Mouse (Mus musculus) adrenal gland, adult 2 months (tissue): ENCODE measurements around the gene H2-K1. TPM values are rescaled to one million over a fixed set of nuclear protein-coding genes. Genes with fewer than 3 reads are reported as not detected.

Experiments used
- DNase-seq: peaks from one replicate; pipeline ENCODE4 v3.0.0; 2021
- microRNA-seq, 2 experiments: library from miRNA; unstranded; fragments of <30 nt; microRNA quantifications; one replicate each; pipeline ENCODE4 v1.2.0; 2021
- polyA plus RNA-seq: library from polyadenylated mRNA; depleted of rRNA; stranded (reverse); fragments of >200 nt; gene quantifications from 2 replicates; pipeline ENCODE4 v1.2.3, GENCODE M21; 2012; rRNA removed
- total RNA-seq, 2 experiments: library from RNA; stranded (reverse); gene quantifications; 2 replicates each; pipeline ENCODE4 v1.2.3; 2021

H2-K1 gene
- total and polyA plus RNA-seq, 3 experiments = 577 to 2,844 (median 669) TPM

- no peak for DNase-seq
Measured at GRCm38 (mm10) chr17:33954646-33955554, 45.2 kb downstream of the H2-K1 start.

- DNase-seq = peak; percentile 4
Measured at GRCm38 (mm10) chr17:33953961-33954565, 46.1 kb downstream of the H2-K1 start.

GRCm38 (mm10) chr17:33953310-33953709 lies 46.8 kb downstream of the H2-K1 start:
- DNase-seq = peak; percentile 1

- no peak for DNase-seq
Measured at GRCm38 (mm10) chr17:33952879-33953278, 47.3 kb downstream of the H2-K1 start.

GRCm38 (mm10) chr17:33952015-33952414 lies 48.1 kb downstream of the H2-K1 start:
- DNase-seq = peak; percentile 12

- peak; percentile 88 for DNase-seq
Measured at GRCm38 (mm10) chr17:33951021-33951946, 48.9 kb downstream of the H2-K1 start, which contains the start of gene B3galt4. TSS of gene B3galt4 (minus strand) at chr17:33951488.

GRCm38 (mm10) chr17:33950131-33950625 lies 50.0 kb downstream of the H2-K1 start:
- no peak for DNase-seq

- peak; percentile 72 for DNase-seq
Measured at GRCm38 (mm10) chr17:33948905-33949537, 51.1 kb downstream of the H2-K1 start.

- DNase-seq = no peak
Measured at GRCm38 (mm10) chr17:33948090-33948904, 51.9 kb downstream of the H2-K1 start.

- DNase-seq = no peak
Measured at GRCm38 (mm10) chr17:33947430-33948089, 52.6 kb downstream of the H2-K1 start.

Small RNA genes lying within 50 kb of the gene (microRNA-seq; reads per million reads assigned to microRNA genes)
- gene Mir219a-1 (0.44 to 1.2 reads per million in 2 experiments), gene Mir219c (0 reads per million in 2 experiments)

Other genes starting within 250 kb of the H2-K1 start
Only the 30 nearest of the 33 such genes appear.
- gene Kank3, start 189.8 kb downstream of the H2-K1 start, total RNA-seq = 10 to 100 TPM; 55.9 to 66.2 TPM
- gene Kank3, start 189.8 kb downstream of the H2-K1 start, polyA plus RNA-seq = 164 and 195 TPM in 2 replicates
- 1,000 to 10,000 TPM; 1,533 to 1,560 TPM for gene Rps28, start 175.8 kb downstream of the H2-K1 start, total RNA-seq
- 387 and 446 TPM in 2 replicates for gene Rps28, start 175.8 kb downstream of the H2-K1 start, polyA plus RNA-seq
- gene Ndufa7, start 175.8 kb downstream of the H2-K1 start, total RNA-seq = 100 to 1,000 TPM; 507 to 539 TPM
- 556 and 578 TPM in 2 replicates for gene Ndufa7, start 175.8 kb downstream of the H2-K1 start, polyA plus RNA-seq
- 10 to 100 TPM; 34.2 to 42.8 TPM for gene Cd320, start 157.3 kb downstream of the H2-K1 start, total RNA-seq
- 85.2 and 99.1 TPM in 2 replicates for gene Cd320, start 157.3 kb downstream of the H2-K1 start, polyA plus RNA-seq
- not detected for gene Gm7029, start 126.5 kb downstream of the H2-K1 start, total RNA-seq
- gene Gm7029, start 126.5 kb downstream of the H2-K1 start, polyA plus RNA-seq = not detected in 2 replicates
- 1 to 10 TPM; 1.4 to 1.6 TPM for gene Kifc1, start 109.7 kb downstream of the H2-K1 start, total RNA-seq
- gene Kifc1, start 109.7 kb downstream of the H2-K1 start, polyA plus RNA-seq = 1.8 and 2.5 TPM in 2 replicates
- not detected for gene Platr17, start 95.2 kb downstream of the H2-K1 start, total RNA-seq
- not detected in 2 replicates for gene Platr17, start 95.2 kb downstream of the H2-K1 start, polyA plus RNA-seq
- 10 to 100 TPM; 29.0 to 30.3 TPM for gene Daxx, start 90.9 kb downstream of the H2-K1 start, total RNA-seq
- gene Daxx, start 90.9 kb downstream of the H2-K1 start, polyA plus RNA-seq = 54.7 and 65.7 TPM in 2 replicates
- gene Tapbp, start 84.4 kb downstream of the H2-K1 start, total RNA-seq = 100 to 1,000 TPM; 151 to 171 TPM
- 244 and 245 TPM in 2 replicates for gene Tapbp, start 84.4 kb downstream of the H2-K1 start, polyA plus RNA-seq
- gene Zbtb22, start 84.4 kb downstream of the H2-K1 start, total RNA-seq = 10 to 100 TPM; 26.1 to 38.3 TPM
- 52.1 and 57.1 TPM in 2 replicates for gene Zbtb22, start 84.4 kb downstream of the H2-K1 start, polyA plus RNA-seq
- gene Rgl2, start 70.8 kb downstream of the H2-K1 start, total RNA-seq = 10 to 100 TPM; 44.2 to 44.4 TPM
- gene Rgl2, start 70.8 kb downstream of the H2-K1 start, polyA plus RNA-seq = 237 and 298 TPM in 2 replicates
- gene Pfdn6, start 60.0 kb downstream of the H2-K1 start, total RNA-seq = 100 to 1,000 TPM in 1 of 2 experiments, 10 to 100 TPM in 1; 69.7 to 100 TPM
- 5.0 and 6.8 TPM in 2 replicates for gene Pfdn6, start 60.0 kb downstream of the H2-K1 start, polyA plus RNA-seq
- gene Wdr46, start 59.7 kb downstream of the H2-K1 start, total RNA-seq = 10 to 100 TPM; 35.4 to 38.4 TPM
- 18.9 and 25.6 TPM in 2 replicates for gene Wdr46, start 59.7 kb downstream of the H2-K1 start, polyA plus RNA-seq
- gene B3galt4, start 48.9 kb downstream of the H2-K1 start, total RNA-seq = 1 to 10 TPM; 4.0 to 6.5 TPM
- 21.2 and 21.3 TPM in 2 replicates for gene B3galt4, start 48.9 kb downstream of the H2-K1 start, polyA plus RNA-seq
- gene Vps52, start 44.5 kb downstream of the H2-K1 start, total RNA-seq = 10 to 100 TPM; 52.8 to 55.1 TPM
- gene Vps52, start 44.5 kb downstream of the H2-K1 start, polyA plus RNA-seq = 88.4 and 107 TPM in 2 replicates
- 100 to 1,000 TPM; 541 to 790 TPM for gene Rps18, start 44.3 kb downstream of the H2-K1 start, total RNA-seq
- 153 and 176 TPM in 2 replicates for gene Rps18, start 44.3 kb downstream of the H2-K1 start, polyA plus RNA-seq
- gene Ring1, start 24.3 kb upstream of the H2-K1 start, total RNA-seq = 10 to 100 TPM; 41.4 to 57.0 TPM
- gene Ring1, start 24.3 kb upstream of the H2-K1 start, polyA plus RNA-seq = 70.0 and 92.4 TPM in 2 replicates
- 100 to 1,000 TPM; 252 to 263 TPM for gene H2-Ke6, start 27.7 kb upstream of the H2-K1 start, total RNA-seq
- gene H2-Ke6, start 27.7 kb upstream of the H2-K1 start, polyA plus RNA-seq = 362 and 465 TPM in 2 replicates
- 100 to 1,000 TPM; 156 to 217 TPM for gene Slc39a7, start 31.3 kb upstream of the H2-K1 start, total RNA-seq
- gene Slc39a7, start 31.3 kb upstream of the H2-K1 start, polyA plus RNA-seq = 291 and 321 TPM in 2 replicates
- gene Rxrb, start 31.5 kb upstream of the H2-K1 start, total RNA-seq = 10 to 100 TPM; 47.5 to 54.9 TPM
- gene Rxrb, start 31.5 kb upstream of the H2-K1 start, polyA plus RNA-seq = 150 and 161 TPM in 2 replicates
- gene Col11a2, start 39.1 kb upstream of the H2-K1 start, total RNA-seq = 1 to 10 TPM; 1.0 to 1.1 TPM
- gene Col11a2, start 39.1 kb upstream of the H2-K1 start, polyA plus RNA-seq = 0.35 and 1.7 TPM in 2 replicates
- gene H2-Oa, start 92.0 kb upstream of the H2-K1 start, total RNA-seq = under 1 TPM in 1 of 2 experiments, not detected in 1; 0.62 TPM
- 1.9 TPM in 2 replicates for gene H2-Oa, start 92.0 kb upstream of the H2-K1 start, polyA plus RNA-seq
- 10 to 100 TPM; 14.4 to 18.9 TPM for gene H2-DMa, start 119.2 kb upstream of the H2-K1 start, total RNA-seq
- 24.2 and 27.4 TPM in 2 replicates for gene H2-DMa, start 119.2 kb upstream of the H2-K1 start, polyA plus RNA-seq
- gene Brd2, start 122.3 kb upstream of the H2-K1 start, total RNA-seq = 100 to 1,000 TPM; 173 to 286 TPM
- 103 and 104 TPM in 2 replicates for gene Brd2, start 122.3 kb upstream of the H2-K1 start, polyA plus RNA-seq
- 1 to 10 TPM; 2.0 to 3.4 TPM for gene H2-DMb2, start 143.0 kb upstream of the H2-K1 start, total RNA-seq
- gene H2-DMb2, start 143.0 kb upstream of the H2-K1 start, polyA plus RNA-seq = 1.3 and 2.3 TPM in 2 replicates
- gene H2-DMb1, start 152.7 kb upstream of the H2-K1 start, total RNA-seq = 10 to 100 TPM in 1 of 2 experiments, 1 to 10 TPM in 1; 6.4 to 12.3 TPM
- 32.6 and 33.3 TPM in 2 replicates for gene H2-DMb1, start 152.7 kb upstream of the H2-K1 start, polyA plus RNA-seq
- 10 to 100 TPM; 15.4 to 19.1 TPM for gene Tap1, start 187.2 kb upstream of the H2-K1 start, total RNA-seq
- 44.5 and 44.9 TPM in 2 replicates for gene Tap1, start 187.2 kb upstream of the H2-K1 start, polyA plus RNA-seq
- 10 to 100 TPM; 12.1 to 20.6 TPM for gene Psmb9, start 187.4 kb upstream of the H2-K1 start, total RNA-seq
- gene Psmb9, start 187.4 kb upstream of the H2-K1 start, polyA plus RNA-seq = 45.1 and 54.8 TPM in 2 replicates
- 10 to 100 TPM; 21.8 to 41.4 TPM for gene Psmb8, start 197.4 kb upstream of the H2-K1 start, total RNA-seq
- 49.6 and 68.0 TPM in 2 replicates for gene Psmb8, start 197.4 kb upstream of the H2-K1 start, polyA plus RNA-seq
- 10 to 100 TPM; 43.6 to 55.6 TPM for gene Tap2, start 203.2 kb upstream of the H2-K1 start, total RNA-seq
- gene Tap2, start 203.2 kb upstream of the H2-K1 start, polyA plus RNA-seq = 61.0 and 64.1 TPM in 2 replicates